Mouse (Mus musculus): ENCODE data around the gene Klhl21.
"Not testable (repeated sequence)": the region's sequence is repeated elsewhere in the genome, so short reads cannot be mapped to it uniquely, and the experiment has no call there.

The Klhl21 gene

DNA sequence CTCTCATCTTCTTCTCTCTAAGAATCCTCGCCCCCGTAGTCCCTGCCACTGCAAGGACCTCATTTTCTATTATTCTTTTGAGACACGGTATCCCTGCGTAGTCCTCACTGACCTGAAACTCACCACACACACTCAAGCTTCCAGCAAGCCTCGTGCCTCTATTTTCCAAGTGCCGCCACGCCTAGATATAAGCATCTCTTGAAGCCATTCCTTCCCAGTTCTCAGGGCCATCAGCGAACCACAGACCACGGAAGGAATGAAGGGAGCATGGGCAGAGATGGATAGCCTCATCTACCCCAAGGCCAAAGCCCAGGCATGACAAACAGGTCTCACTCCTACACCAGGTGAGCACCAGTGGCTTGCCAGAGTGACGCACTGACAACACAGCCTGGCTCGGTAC, 15.9 kb downstream of the Klhl21 start:
- no peak for DNase-seq (ENCODE audit: low spot score)

DNA sequence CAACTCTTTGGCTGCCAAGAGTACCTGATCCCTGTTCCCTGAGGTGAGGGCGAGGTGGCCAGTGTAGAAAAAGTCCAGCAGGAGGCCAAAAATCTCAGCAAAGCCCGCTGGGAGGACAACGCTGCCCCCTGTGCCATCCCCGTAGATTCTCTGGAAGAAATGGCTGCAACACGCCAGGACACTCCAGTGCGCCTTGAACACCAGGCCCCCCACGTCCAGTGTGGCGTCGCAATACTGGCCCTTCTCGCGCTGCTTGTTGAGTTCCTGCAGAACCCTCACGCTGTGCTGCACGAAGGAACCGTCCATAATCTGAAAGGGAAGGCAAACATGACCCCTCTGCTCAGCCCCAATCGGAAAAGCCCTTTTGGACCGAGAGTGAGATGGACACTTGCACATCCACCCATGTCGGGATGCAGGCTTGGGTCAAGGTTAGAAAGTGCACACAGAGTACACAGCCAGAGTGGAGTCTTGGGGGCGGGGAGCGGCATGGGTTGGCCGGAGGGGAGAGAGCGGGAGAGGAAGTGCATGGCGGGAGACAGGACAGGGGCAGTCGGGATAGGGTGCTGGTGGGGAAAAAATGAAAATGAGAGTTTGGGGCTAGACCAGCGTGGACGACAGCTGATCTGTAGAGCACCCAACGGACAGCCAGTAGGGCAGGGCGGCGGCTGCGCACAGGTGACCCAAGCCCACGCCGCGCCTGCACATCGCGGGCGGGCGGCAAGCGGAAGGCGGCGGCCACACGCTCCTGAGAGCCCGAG, 18.3 kb downstream of the Klhl21 start:
- peak; percentile 40 for DNase-seq (ENCODE audit: low spot score)

GRCm38 (mm10) chr4:152027524-152027923, 18.9 kb downstream of the Klhl21 start, which contains the start of gene Zbtb48:
Gene Zbtb48 (minus strand): TSS chr4:152027671.
- DNase-seq (ENCODE audit: low spot score): peak; percentile 98

DNA sequence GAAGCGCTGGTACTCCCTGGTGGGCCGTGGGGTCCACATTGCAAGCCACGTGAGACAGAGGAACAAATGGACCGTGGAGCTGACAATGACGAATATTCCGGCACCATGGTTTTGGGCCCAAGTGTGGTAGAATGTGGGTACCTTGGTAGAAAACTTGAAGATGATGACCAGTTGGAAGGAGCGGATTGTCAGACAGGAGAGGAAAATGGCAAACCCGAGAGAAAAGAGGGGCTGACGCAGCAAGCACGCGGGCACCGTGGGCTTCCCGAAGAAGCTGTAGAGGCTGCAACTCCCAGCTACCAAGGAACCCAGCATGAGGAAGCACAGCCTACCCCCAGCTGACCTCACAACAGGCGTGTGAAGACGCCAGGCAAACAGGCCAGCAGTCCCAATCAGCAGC, 19.9 kb downstream of the Klhl21 start:
- DNase-seq (ENCODE audit: low spot score): no peak

- no peak for DNase-seq (ENCODE audit: low spot score)
These were observed 20.5 kb downstream of the Klhl21 start for GRCm38 (mm10) chr4:152029087-152029486.

GRCm38 (mm10) chr4:152029997-152030396, 21.4 kb downstream of the Klhl21 start:
- no peak for DNase-seq (ENCODE audit: low spot score)

GRCm38 (mm10) chr4:152032922-152033321, 24.3 kb downstream of the Klhl21 start:
- no peak for DNase-seq (ENCODE audit: low spot score)

DNA sequence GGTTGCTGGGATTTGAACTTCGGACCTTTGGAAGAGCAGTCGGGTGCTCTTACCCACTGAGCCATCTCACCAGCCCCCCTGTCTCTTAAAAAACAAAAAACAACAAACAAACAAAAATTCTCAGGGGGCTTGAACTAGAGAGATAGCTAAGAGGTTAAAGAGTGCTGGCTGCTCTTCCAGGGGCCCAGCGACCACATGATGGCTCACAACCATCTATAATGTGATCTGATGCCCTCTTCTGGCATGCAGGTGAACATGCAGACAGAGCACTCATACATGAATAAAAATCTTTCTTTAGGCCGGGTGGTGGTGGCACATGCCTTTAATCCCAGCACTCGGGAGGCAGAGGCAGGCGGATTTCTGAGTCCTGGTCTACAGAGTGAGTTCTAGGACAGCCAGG, 27.9 kb downstream of the Klhl21 start:
- DNase-seq (ENCODE audit: low spot score): not testable (repeated sequence)

- DNase-seq (ENCODE audit: low spot score): no peak
These were observed 29.8 kb downstream of the Klhl21 start, which contains the start of gene Tas1r1 for GRCm38 (mm10) chr4:152038225-152038984. Gene Tas1r1 (minus strand): TSS chr4:152038568.

- peak; percentile 91 for DNase-seq (ENCODE audit: low spot score)
These were observed 30.6 kb downstream of the Klhl21 start, which contains the start of gene Nol9 for GRCm38 (mm10) chr4:152038985-152039830. Gene Nol9 (plus strand): TSS chr4:152039321.

- DNase-seq (ENCODE audit: low spot score): no peak
These were observed 31.3 kb downstream of the Klhl21 start for GRCm38 (mm10) chr4:152039831-152040310.

DNA sequence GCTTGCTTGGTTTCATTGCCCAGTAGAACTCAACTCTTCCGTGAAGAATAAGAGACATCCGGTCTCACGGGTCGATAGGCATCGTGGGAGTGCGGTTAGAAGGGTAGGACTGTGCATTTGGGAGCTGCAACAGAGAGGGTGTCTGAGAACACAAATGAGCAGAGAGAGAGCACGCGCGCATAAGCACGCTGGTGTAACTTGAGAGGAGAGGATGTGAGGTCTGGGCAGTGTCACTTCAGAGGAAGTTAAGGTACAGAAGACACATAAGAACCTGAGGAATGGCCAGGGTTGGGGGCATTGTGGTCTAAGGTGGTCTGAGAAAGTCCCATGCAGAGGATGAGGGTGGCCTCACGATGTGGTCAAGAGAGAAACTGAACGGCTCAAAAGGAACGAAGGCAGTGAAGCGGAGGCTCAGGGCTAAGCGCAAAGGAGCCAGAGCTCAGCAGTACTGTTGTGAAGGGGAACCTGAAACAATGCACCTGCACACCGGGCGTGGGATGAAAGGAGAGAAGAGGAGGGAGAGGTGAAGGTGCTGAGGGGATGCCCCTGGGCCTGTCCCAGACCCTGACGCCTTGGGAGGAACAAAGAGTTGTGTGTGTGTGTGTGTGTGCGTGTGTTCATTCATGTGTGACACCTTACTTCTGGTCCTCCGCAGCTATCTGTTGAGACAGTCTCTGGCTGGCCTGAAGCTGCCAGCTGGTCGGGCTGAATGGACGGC, 33.5 kb downstream of the Klhl21 start:
- no peak for DNase-seq (ENCODE audit: low spot score)

DNA sequence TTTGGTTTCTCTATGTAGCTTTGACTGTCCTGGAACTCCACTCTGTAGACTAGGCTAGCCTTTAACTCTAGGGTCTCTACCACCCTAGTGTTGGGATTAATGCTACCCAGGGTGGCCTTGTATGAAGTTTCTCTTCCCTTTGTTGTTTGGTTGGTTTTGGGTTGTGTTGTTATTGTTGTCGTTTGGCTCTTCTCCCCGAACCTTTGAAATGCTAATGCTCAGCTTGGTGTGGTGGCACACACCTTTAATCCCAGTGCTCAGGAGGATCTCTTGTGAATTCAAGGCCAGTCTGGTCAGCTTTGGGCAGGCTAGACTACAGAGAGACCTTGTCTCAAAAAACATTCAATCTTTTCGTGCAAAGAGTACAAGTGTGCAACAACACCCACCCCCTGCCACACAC, 34.6 kb downstream of the Klhl21 start:
- DNase-seq (ENCODE audit: low spot score): no peak

GRCm38 (mm10) chr4:152044609-152045008, 36.0 kb downstream of the Klhl21 start:
- DNase-seq (ENCODE audit: low spot score): no peak

DNA sequence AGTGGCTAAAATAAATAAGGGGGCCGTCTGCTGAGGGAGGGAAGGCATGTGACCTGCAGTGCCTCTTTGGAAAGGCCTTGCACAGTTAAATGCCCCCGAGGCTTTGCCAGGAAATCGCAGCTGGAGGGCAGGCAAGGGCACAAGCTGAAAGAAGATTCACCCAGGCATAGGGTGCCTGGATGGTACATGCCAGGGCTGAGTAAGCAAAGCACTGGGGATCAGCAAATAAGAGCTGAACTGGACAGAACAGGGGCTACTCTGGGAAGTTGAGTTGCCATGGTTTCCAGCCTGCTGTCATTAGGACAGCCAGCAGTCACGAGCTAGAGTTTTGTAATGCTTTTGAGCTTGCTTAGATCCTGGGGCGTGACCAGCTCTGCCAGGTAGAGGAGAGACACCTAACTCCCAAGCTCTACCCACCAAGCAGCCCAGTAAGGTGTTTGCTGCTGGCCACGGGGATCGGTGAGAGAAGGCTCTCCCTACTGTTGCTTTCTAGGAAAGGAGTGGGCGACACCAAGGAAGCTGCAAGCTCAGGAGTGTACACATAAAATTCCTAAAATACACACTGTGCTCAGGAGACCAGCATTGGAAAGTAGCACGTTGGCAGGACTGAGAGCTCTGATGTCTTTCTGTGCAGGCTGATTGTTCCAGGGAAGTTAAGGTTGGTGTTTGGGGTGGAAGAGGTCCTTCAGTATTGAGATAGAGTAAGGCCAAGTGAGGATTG, 53.9 kb downstream of the Klhl21 start:
- DNase-seq (ENCODE audit: low spot score): no peak

DNA sequence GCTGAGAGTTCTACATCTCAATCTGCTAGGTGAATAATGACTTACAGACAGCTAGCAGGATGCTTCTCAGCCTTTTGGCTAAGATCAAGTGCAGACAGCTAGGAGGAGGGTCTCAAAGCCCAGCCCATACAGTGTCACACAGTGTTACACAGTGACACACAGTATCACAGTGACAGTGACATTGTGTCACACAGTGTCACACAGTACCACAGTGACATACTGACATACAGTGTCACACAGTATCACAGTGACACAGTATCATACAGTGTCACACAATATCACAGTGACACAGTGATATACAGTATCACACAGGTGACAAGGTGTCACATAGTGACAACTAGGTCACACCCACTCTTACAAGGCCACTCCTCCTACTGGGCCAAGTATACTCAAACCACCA, 58.7 kb downstream of the Klhl21 start:
- DNase-seq (ENCODE audit: low spot score): no peak

All from embryo, embryonic 10 days (tissue).